Mouse (Mus musculus) heart, adult 2 months (tissue): ENCODE measurements at regions not wholly inside any gene's neighbourhood (a gene's known extent, or its start where the extent isn't known, plus 50 kb on each side); places are given as distances from the start of the nearest gene placed in this dataset.

ENCODE experiments used
- DNase-seq, 2 experiments: peaks; one replicate each; pipeline ENCODE4 v3.0.0; 2021
- H3K27ac ChIP-seq: fragments of 200-600 bp; 2 replicates; pipeline ENCODE4 v1.8.1; 2022
- H3K27me3 ChIP-seq: fragments of 200-500 bp; 2 replicates; pipeline ENCODE4 v1.6.1; 2012; ENCODE audit warnings: mild to moderate bottlenecking, low read length, inconsistent platforms, mixed read lengths; ENCODE audit not compliant: control insufficient read depth, insufficient read depth
- H3K36me3 ChIP-seq: fragments of 200-500 bp; 2 replicates; pipeline ENCODE4 v1.6.1; 2012; ENCODE audit warnings: low read length, inconsistent platforms; ENCODE audit not compliant: control insufficient read depth, insufficient read depth
- H3K4me1 ChIP-seq: fragments of 200-500 bp; 2 replicates; pipeline ENCODE4 v1.6.1; 2011; ENCODE audit warnings: low read length; ENCODE audit not compliant: control insufficient read depth, insufficient read depth
- H3K4me3 ChIP-seq: fragments of 200-600 bp; 2 replicates; pipeline ENCODE4 v1.8.1; 2022
- H3K79me2 ChIP-seq: fragments of 200-500 bp; replicated peaks from 2 replicates; pipeline ENCODE4 v1.6.1; 2012; ENCODE audit warnings: mild to moderate bottlenecking, inconsistent platforms, low read length, moderate library complexity, mixed read lengths; ENCODE audit not compliant: control insufficient read depth, insufficient read depth
- H3K9ac ChIP-seq: fragments of 200-500 bp; 2 replicates; pipeline ENCODE4 v1.6.1; 2012; ENCODE audit warnings: low read depth, mild to moderate bottlenecking, control low read depth, inconsistent platforms, low read length, mixed read lengths
- CTCF ChIP-seq: fragments of 200-600 bp; IDR thresholded peaks from 2 replicates; pipeline ENCODE4 v1.8.1; 2022; ENCODE audit warnings: antibody characterized with exemption, mild to moderate bottlenecking, moderate library complexity
- EP300 ChIP-seq: fragments of 200-500 bp; IDR thresholded peaks from 2 replicates; pipeline ENCODE4 v1.6.1; 2011; ENCODE audit warnings: low read depth, low read length, control low read depth; ENCODE audit not compliant: insufficient read depth
- POLR2A ChIP-seq: fragments of 200-500 bp; IDR thresholded peaks from 2 replicates; pipeline ENCODE4 v1.6.1; 2011; ENCODE audit warnings: mild to moderate bottlenecking, low read depth, low read length, control low read depth; ENCODE audit not compliant: insufficient read depth
- WGBS: fragments of 180-500 bp; shearing (Covaris S2); methylation state at CpG from one replicate; pipeline ENCODE4 v1.1.7; 2018; 5-methylcytosine and 5-hydroxymethylcytosine counted together
- intact Hi-C: fragments of 180-260 bp; cut with DNase I; formaldehyde crosslinking; loops from one replicate; pipeline ENCODE4 v1.15.1; 2025

GRCm38 (mm10) chr13:69933551-69933845 is 131.3 kb downstream of the Med10 start:
- DNase-seq, result no peak
- WGBS, result 67% methylated on average over 6 of the region's 6 CpGs

DNA sequence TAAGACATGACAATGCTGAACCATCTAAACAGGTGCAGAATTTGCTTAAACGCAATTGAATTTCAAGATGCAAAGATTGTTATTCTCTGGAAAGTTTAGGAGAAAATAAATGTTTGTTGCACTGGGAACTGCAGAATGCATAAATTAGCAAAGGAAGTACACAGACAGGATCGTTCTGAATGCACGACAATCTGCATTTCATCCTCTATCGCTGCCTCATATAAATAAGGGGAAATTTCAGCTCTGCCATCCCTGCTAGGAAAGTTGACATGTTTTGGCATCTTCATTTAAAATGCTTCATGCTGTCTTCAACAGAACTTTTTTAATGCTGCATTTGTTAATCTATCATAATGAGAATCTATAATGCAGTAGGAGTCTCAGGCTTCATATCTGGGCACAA is 137.6 kb downstream of the Med10 start:
- Histone ChIP-seq H3K27ac (no peak overlapping the region), H3K27me3 (no peaks in the 10 kb centered on the region), H3K79me2 (no peaks in the 10 kb centered on the region), H3K36me3 (no peaks in the 10 kb centered on the region), H3K9ac (no peak overlapping the region), H3K4me1 (no peaks in the 10 kb centered on the region), H3K4me3 (no peak overlapping the region)
- 88% methylated on average over 4 of the region's 4 CpGs for WGBS
- TF ChIP-seq EP300, result no peak
- TF ChIP-seq CTCF, result no peak
- TF ChIP-seq POLR2A, result no peak
- intact Hi-C loops, result no loop called here
- DNase-seq, result no peak

More at GRCm38 (mm10) chr13:69933551-69933845, 131.3 kb downstream of the Med10 start:
- H3K4me3 ChIP-seq, result no peak overlapping the region
- no peaks in the 10 kb centered on the region for H3K79me2 ChIP-seq
- no peaks in the 10 kb centered on the region for H3K36me3 ChIP-seq
- TF ChIP-seq CTCF (no peak), POLR2A (no peak), EP300 (no peak)
- no peaks in the 10 kb centered on the region for H3K27me3 ChIP-seq
- intact Hi-C loops, result no loop called here
- H3K27ac ChIP-seq, result no peak overlapping the region
- H3K4me1 ChIP-seq, result no peaks in the 10 kb centered on the region
- no peak overlapping the region for H3K9ac ChIP-seq

DNA sequence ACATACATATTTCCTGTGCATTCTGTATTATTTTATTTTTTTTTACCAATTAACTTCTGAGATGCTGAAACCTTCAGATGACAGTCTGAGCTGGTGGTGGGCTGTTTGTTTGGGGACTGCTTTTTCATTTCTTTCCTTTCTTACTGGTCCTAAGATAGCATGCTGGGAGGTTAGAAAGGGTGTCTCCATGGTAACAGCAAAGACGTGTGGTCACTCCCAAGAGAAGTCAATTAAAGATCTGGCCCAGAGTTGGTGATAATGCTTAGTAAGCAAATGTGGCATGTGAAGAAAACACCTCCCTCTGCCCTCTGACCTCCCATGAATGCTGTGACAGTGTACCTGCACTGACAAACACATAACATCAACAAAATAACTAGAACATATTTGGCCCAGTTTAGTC is 142.5 kb downstream of the Med10 start:
- Histone ChIP-seq H3K4me1 (no peaks in the 10 kb centered on the region), H3K9ac (no peak overlapping the region), H3K27ac (no peak overlapping the region), H3K79me2 (no peaks in the 10 kb centered on the region), H3K4me3 (no peak overlapping the region), H3K36me3 (no peaks in the 10 kb centered on the region), H3K27me3 (no peaks in the 10 kb centered on the region)
- WGBS, result 29% methylated on average over 1 of the region's 1 CpGs
- intact Hi-C loops, result no loop called here
- no peak for TF ChIP-seq POLR2A
- TF ChIP-seq CTCF, result no peak
- no peak for TF ChIP-seq EP300
- no peak for DNase-seq

DNA sequence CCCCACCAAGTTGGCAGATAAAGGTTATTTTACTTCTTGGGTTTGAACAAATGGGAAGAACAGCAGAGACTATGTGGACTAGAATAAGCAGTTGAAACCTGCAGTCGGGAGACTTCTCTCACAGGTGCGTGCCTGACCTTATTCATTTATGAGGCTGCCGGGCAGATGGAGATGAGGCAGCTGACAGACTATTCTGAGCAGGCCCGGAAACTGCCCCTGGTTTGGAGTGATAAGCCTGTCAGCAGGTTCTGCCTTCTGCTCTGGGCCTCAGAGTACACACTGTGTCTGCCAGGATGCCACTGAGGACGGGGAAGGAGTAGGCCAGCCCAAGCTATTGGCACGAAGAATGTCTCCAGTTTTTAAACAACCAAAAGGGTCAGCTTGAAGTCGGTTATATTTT is 144.4 kb downstream of the Med10 start:
- intact Hi-C loops, result no loop called here
- no peak overlapping the region for H3K9ac ChIP-seq
- no peak for TF ChIP-seq EP300
- no peak for TF ChIP-seq POLR2A
- no peak for TF ChIP-seq CTCF
- 24% methylated on average over 7 of the region's 7 CpGs for WGBS
- no peaks in the 10 kb centered on the region for H3K27me3 ChIP-seq
- no peak overlapping the region for H3K27ac ChIP-seq
- no peaks in the 10 kb centered on the region for H3K36me3 ChIP-seq
- DNase-seq, result peak; percentile 18 to 47
- no peaks in the 10 kb centered on the region for H3K4me1 ChIP-seq
- no peak overlapping the region for H3K4me3 ChIP-seq
- H3K79me2 ChIP-seq, result no peaks in the 10 kb centered on the region

DNA sequence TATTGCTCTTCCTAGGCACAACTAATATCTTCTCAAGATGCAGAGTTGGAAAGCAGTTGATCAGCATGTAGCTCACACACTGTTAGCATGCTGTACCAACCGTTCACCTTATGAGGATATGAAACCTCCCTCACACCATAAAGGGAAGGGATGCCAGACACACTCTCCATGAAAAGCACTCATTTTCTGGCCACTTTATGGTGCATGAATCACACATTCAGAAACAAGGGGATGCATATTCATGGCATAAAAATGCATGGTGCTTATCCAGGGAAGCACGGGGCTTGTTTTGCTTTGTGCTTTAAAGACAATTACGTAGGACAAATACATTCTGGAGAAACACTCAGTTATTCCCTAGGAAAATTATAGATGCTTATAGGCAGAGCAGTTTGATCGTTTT is 149.9 kb downstream of the Med10 start:
- WGBS, result 74% methylated on average over 4 of the region's 4 CpGs

DNA sequence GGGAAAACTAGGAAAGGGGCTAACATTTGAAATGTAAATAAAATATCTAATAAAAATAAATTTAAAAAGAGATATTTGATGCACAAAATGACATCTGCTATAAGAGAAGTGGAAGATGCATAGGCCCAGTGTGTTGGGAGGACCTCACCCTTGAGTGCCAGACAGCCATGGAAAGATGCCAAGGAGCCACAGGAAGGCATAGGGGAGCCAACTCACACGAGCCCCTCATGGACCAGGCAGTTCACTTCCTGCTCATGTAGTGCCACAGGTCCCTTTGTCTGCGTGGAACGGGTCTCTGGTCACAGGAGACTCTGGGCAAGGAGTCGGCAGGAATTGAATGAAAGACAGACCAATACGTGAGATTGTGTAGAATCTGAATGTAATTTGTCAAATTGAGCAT is 152.0 kb downstream of the Med10 start:
- WGBS, result 66% methylated on average over 5 of the region's 5 CpGs
- Histone ChIP-seq H3K4me3 (no peak overlapping the region), H3K4me1 (no peaks in the 10 kb centered on the region), H3K9ac (no peak overlapping the region), H3K36me3 (no peaks in the 10 kb centered on the region), H3K27ac (no peak overlapping the region), H3K79me2 (no peaks in the 10 kb centered on the region), H3K27me3 (no peaks in the 10 kb centered on the region)
- no peak for DNase-seq
- no peak for TF ChIP-seq EP300
- no peak for TF ChIP-seq POLR2A
- no peak for TF ChIP-seq CTCF
- intact Hi-C loops, result no loop called here

More for the DNA sequence above, 149.9 kb downstream of the Med10 start:
- Histone ChIP-seq H3K9ac (no peak overlapping the region), H3K27ac (no peak overlapping the region), H3K79me2 (no peaks in the 10 kb centered on the region), H3K4me3 (no peak overlapping the region), H3K36me3 (no peaks in the 10 kb centered on the region), H3K4me1 (no peaks in the 10 kb centered on the region), H3K27me3 (no peaks in the 10 kb centered on the region)
- intact Hi-C loops, result no loop called here
- no peak for DNase-seq
- TF ChIP-seq EP300 (no peak), CTCF (no peak), POLR2A (no peak)
